Mouse (Mus musculus): ENCODE results near the gene Zp2.

Gene Zp2

GRCm38 (mm10) chr7:120145191-120145590 is at the start of gene Zp2:
Gene Zp2 (minus strand): TSS chr7:120145291.
- no peak for DNase-seq (ENCODE audit: low read depth, low spot score)
- no peaks in the 10 kb centered on the region for H3K36me3 ChIP-seq (ENCODE audit: control insufficient read depth, insufficient read depth, low read length, poor library complexity, severe bottlenecking)
- no peaks in the 10 kb centered on the region for H3K27me3 ChIP-seq (ENCODE audit: control insufficient read depth, insufficient read depth, low read length, poor library complexity, severe bottlenecking)

- Histone ChIP-seq H3K36me3 (ENCODE audit: control insufficient read depth, insufficient read depth, low read length, poor library complexity, severe bottlenecking) (no peaks in the 10 kb centered on the region), H3K27me3 (ENCODE audit: control insufficient read depth, insufficient read depth, low read length, poor library complexity, severe bottlenecking) (no peaks in the 10 kb centered on the region)
- no peak for DNase-seq (ENCODE audit: low read depth, low spot score)
Observed at GRCm38 (mm10) chr7:120192816-120193215, 47.7 kb upstream of the Zp2 start.

- H3K27me3 ChIP-seq (ENCODE audit: control insufficient read depth, insufficient read depth, low read length, poor library complexity, severe bottlenecking), result no peaks in the 10 kb centered on the region
- no peak for DNase-seq (ENCODE audit: low read depth, low spot score)
- H3K36me3 ChIP-seq (ENCODE audit: control insufficient read depth, insufficient read depth, low read length, poor library complexity, severe bottlenecking), result no peaks in the 10 kb centered on the region
Observed at GRCm38 (mm10) chr7:120192207-120192606, 47.1 kb upstream of the Zp2 start.

- no peaks in the 10 kb centered on the region for H3K36me3 ChIP-seq (ENCODE audit: control insufficient read depth, insufficient read depth, low read length, poor library complexity, severe bottlenecking)
- DNase-seq (ENCODE audit: low read depth, low spot score), result no peak
- no peaks in the 10 kb centered on the region for H3K27me3 ChIP-seq (ENCODE audit: control insufficient read depth, insufficient read depth, low read length, poor library complexity, severe bottlenecking)
Observed at GRCm38 (mm10) chr7:120190150-120190665, 45.1 kb upstream of the Zp2 start.

GRCm38 (mm10) chr7:120189369-120190149 is 44.5 kb upstream of the Zp2 start:
- Histone ChIP-seq H3K27me3 (ENCODE audit: control insufficient read depth, insufficient read depth, low read length, poor library complexity, severe bottlenecking) (no peaks in the 10 kb centered on the region), H3K36me3 (ENCODE audit: control insufficient read depth, insufficient read depth, low read length, poor library complexity, severe bottlenecking) (no peaks in the 10 kb centered on the region)
- DNase-seq (ENCODE audit: low read depth, low spot score), result no peak

GRCm38 (mm10) chr7:120188946-120189345 is 43.9 kb upstream of the Zp2 start:
- H3K27me3 ChIP-seq (ENCODE audit: control insufficient read depth, insufficient read depth, low read length, poor library complexity, severe bottlenecking), result no peaks in the 10 kb centered on the region
- no peak for DNase-seq (ENCODE audit: low read depth, low spot score)
- H3K36me3 ChIP-seq (ENCODE audit: control insufficient read depth, insufficient read depth, low read length, poor library complexity, severe bottlenecking), result no peaks in the 10 kb centered on the region

GRCm38 (mm10) chr7:120182891-120183290 is 37.8 kb upstream of the Zp2 start:
- no peak for DNase-seq (ENCODE audit: low read depth, low spot score)
- no peaks in the 10 kb centered on the region for H3K36me3 ChIP-seq (ENCODE audit: control insufficient read depth, insufficient read depth, low read length, poor library complexity, severe bottlenecking)
- H3K27me3 ChIP-seq (ENCODE audit: control insufficient read depth, insufficient read depth, low read length, poor library complexity, severe bottlenecking), result no peaks in the 10 kb centered on the region

GRCm38 (mm10) chr7:120181401-120182230 is 36.5 kb upstream of the Zp2 start:
- Histone ChIP-seq H3K36me3 (ENCODE audit: control insufficient read depth, insufficient read depth, low read length, poor library complexity, severe bottlenecking) (no peaks in the 10 kb centered on the region), H3K27me3 (ENCODE audit: control insufficient read depth, insufficient read depth, low read length, poor library complexity, severe bottlenecking) (no peaks in the 10 kb centered on the region)
- no peak for DNase-seq (ENCODE audit: low read depth, low spot score)

GRCm38 (mm10) chr7:120180547-120180946 is 35.5 kb upstream of the Zp2 start:
- no peaks in the 10 kb centered on the region for H3K36me3 ChIP-seq (ENCODE audit: control insufficient read depth, insufficient read depth, low read length, poor library complexity, severe bottlenecking)
- no peaks in the 10 kb centered on the region for H3K27me3 ChIP-seq (ENCODE audit: control insufficient read depth, insufficient read depth, low read length, poor library complexity, severe bottlenecking)
- no peak for DNase-seq (ENCODE audit: low read depth, low spot score)

GRCm38 (mm10) chr7:120178935-120179334 is 33.8 kb upstream of the Zp2 start:
- DNase-seq (ENCODE audit: low read depth, low spot score), result no peak
- no peaks in the 10 kb centered on the region for H3K27me3 ChIP-seq (ENCODE audit: control insufficient read depth, insufficient read depth, low read length, poor library complexity, severe bottlenecking)
- no peaks in the 10 kb centered on the region for H3K36me3 ChIP-seq (ENCODE audit: control insufficient read depth, insufficient read depth, low read length, poor library complexity, severe bottlenecking)

GRCm38 (mm10) chr7:120177611-120178010 is 32.5 kb upstream of the Zp2 start:
- no peaks in the 10 kb centered on the region for H3K27me3 ChIP-seq (ENCODE audit: control insufficient read depth, insufficient read depth, low read length, poor library complexity, severe bottlenecking)
- no peaks in the 10 kb centered on the region for H3K36me3 ChIP-seq (ENCODE audit: control insufficient read depth, insufficient read depth, low read length, poor library complexity, severe bottlenecking)
- no peak for DNase-seq (ENCODE audit: low read depth, low spot score)

GRCm38 (mm10) chr7:120174723-120175504 is 29.8 kb upstream of the Zp2 start:
- H3K27me3 ChIP-seq (ENCODE audit: control insufficient read depth, insufficient read depth, low read length, poor library complexity, severe bottlenecking), result no peaks in the 10 kb centered on the region
- no peak for DNase-seq (ENCODE audit: low read depth, low spot score)
- H3K36me3 ChIP-seq (ENCODE audit: control insufficient read depth, insufficient read depth, low read length, poor library complexity, severe bottlenecking), result no peaks in the 10 kb centered on the region

- DNase-seq (ENCODE audit: low read depth, low spot score), result no peak
- Histone ChIP-seq H3K36me3 (ENCODE audit: control insufficient read depth, insufficient read depth, low read length, poor library complexity, severe bottlenecking) (no peaks in the 10 kb centered on the region), H3K27me3 (ENCODE audit: control insufficient read depth, insufficient read depth, low read length, poor library complexity, severe bottlenecking) (no peaks in the 10 kb centered on the region)
Observed at GRCm38 (mm10) chr7:120173603-120174244, 28.6 kb upstream of the Zp2 start, which contains the start of gene Anks4b. Gene Anks4b (plus strand): TSS chr7:120173858.

GRCm38 (mm10) chr7:120172188-120172700 is 27.2 kb upstream of the Zp2 start:
- no peaks in the 10 kb centered on the region for H3K36me3 ChIP-seq (ENCODE audit: control insufficient read depth, insufficient read depth, low read length, poor library complexity, severe bottlenecking)
- H3K27me3 ChIP-seq (ENCODE audit: control insufficient read depth, insufficient read depth, low read length, poor library complexity, severe bottlenecking), result no peaks in the 10 kb centered on the region
- DNase-seq (ENCODE audit: low read depth, low spot score), result no peak

All from splenic B cell, adult 2 months (primary cell).